Mouse (Mus musculus) urinary bladder, adult 18-20 months (tissue): ENCODE data around the gene Nup133.
A peak's percentile ranks its signal among the peaks of the same experiment; 100 is the strongest.
"Not testable (repeated sequence)": the region's sequence is repeated elsewhere in the genome, so short reads cannot be mapped to it uniquely, and the experiment has no call there.

Experiments used
- DNase-seq, 2 experiments: peaks; one replicate each; pipeline ENCODE4 v3.0.0; 2022; ENCODE audit warnings: low spot score in 2 of 2, mixed read lengths in 2 of 2

Gene Nup133

GRCm38 (mm10) chr8:123948942-123949685 is at the start of gene Nup133:
Nup133 (minus strand) TSS chr8:123949265.
- peak; percentile 98 to 99 for DNase-seq

DNA sequence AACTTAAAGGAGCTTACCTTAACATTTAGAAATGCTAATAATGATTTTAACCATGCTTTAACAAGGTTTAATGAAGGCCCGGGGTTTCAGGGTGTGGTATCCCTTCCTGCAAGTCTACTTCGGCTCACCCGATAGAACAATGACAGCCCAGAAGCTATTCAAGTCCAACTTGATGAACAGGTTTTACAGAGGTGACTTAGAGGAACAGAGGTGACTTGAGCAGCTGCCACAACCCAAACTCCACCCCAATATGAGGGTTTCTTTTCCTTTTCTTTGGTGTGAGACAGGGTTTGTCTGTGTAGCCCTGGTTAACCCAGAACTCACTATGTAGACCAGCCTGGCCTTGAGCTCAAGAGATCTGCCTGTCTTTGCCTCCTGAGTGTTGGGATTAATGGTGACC is 44.9 kb upstream of the Nup133 start:
- peak in 1 of 2 experiments; percentile 48 for DNase-seq

- no peak for DNase-seq
These were observed 44.5 kb upstream of the Nup133 start for GRCm38 (mm10) chr8:123993597-123993996.

- no peak for DNase-seq
These were observed 43.5 kb upstream of the Nup133 start for GRCm38 (mm10) chr8:123992587-123992986.

DNA sequence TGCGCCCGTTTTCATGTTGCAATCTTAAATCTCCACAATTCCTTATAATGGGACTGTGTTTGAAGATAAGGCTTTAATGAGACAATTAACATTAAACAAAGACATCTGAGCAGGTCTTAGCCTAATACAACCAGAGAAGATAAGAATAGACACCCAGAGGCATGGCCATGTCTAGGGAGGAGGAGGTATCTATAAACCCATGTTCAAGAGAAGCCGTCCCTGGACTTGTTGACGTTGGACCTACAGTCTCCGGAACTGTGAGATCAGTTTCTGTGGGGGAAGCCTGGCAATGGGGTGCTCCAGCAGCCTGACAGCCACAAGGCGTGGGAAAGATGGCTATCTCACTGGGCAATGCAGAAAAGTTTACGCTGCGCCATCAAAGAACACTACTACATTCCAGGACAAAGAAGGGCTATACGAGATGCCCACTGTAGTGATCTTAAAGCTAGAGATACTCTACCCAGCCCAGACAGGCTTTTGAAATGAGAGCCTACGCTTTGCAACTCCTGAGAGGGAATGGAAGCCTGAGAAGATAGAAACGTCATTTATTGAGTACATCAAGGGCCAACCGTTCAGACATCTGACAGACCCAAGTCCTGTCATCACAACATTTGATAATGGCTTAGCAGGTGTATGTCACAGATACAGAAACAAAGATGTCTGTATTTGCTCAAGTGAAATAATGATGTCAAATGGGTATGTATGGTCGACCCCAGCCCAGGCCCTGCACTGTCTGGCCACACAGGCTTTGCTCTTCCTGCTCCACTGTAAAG is 41.4 kb upstream of the Nup133 start:
- DNase-seq: no peak

DNA sequence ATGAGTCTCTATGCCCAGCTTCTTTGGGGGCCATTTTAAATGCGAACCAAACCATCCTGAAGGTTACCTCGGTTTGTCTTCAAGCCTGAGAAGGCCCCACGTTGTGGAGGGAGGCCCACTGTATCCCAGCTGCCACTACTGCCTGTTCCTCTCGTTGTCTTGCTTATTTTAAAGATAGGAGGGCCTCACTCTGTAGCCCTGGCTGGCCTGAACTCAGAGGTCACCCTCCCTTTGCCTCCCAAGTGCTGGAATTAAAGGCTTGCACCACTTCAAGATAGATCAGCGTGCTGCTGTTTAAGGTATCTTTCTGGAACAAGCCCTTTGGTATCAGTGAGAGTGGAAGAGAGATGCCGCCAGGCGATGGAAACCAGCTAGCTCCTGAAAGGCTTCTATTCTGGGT is 40.1 kb upstream of the Nup133 start:
- no peak for DNase-seq

DNA sequence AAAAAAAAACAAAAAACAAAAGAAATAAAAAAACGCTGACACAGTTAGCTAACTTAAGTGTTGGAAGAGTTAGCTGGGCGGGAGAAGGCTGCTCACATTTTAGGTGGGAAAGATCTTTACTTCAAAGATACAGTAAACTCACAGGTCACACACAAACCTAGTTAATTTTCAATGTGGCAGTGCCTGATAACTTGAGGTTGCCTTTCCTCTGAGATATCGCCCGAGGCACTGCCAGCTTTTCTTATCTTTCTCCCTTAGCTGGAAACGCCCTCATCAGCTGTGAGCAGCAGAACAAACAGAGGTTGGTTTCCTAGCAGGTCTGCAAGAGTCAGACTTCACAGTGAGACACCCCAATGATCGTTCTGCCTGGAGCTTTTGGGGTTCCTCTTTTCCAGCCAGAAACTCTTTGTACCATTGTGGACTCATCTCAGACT is 39.6 kb upstream of the Nup133 start:
- peak in 1 of 2 experiments; percentile 35 for DNase-seq

DNA sequence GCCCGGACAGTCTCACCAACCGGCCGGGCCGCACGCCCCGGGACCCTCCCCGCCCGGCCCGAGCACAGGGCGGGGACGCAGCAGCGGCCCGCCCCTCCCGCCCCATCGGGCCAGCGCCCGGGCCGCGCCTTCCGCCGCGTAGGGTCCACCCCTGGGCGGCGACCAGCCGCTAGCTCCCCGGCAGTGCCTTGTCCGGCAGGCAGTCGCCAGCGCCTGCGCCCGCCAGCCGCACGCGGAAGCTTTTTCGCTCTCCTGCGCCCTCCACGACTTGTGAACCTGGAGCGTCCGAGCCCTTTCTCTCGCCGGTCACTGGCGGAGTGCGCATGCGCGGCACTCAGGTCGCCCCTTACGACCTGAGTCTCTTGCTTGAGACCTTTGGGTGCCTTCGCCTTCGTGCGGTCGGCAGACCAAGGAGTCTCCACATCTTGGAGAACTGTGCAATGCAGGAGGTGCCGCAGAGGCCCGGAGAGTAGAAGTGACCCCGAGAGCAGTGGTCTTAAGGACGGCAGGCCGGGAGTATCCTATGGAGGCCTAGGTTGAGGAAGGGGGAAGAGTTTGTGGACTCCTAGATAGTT is 33.8 kb upstream of the Nup133 start, which contains the start of gene Abcb10:
Gene Abcb10 (minus strand): TSS at position 297 of the 575 bp plus-strand sequence.
- DNase-seq: peak; percentile 77 to 89

- DNase-seq: peak in 1 of 2 experiments; percentile 69
These were observed 33.3 kb upstream of the Nup133 start for GRCm38 (mm10) chr8:123982291-123982793.

GRCm38 (mm10) chr8:123981674-123982073 is 32.6 kb upstream of the Nup133 start:
- DNase-seq: no peak

GRCm38 (mm10) chr8:123980239-123980638 is 31.2 kb upstream of the Nup133 start:
- no peak for DNase-seq

GRCm38 (mm10) chr8:123978926-123979325 is 29.9 kb upstream of the Nup133 start:
- no peak for DNase-seq

- DNase-seq: no peak
These were observed 29.2 kb upstream of the Nup133 start for GRCm38 (mm10) chr8:123978166-123978838.

DNA sequence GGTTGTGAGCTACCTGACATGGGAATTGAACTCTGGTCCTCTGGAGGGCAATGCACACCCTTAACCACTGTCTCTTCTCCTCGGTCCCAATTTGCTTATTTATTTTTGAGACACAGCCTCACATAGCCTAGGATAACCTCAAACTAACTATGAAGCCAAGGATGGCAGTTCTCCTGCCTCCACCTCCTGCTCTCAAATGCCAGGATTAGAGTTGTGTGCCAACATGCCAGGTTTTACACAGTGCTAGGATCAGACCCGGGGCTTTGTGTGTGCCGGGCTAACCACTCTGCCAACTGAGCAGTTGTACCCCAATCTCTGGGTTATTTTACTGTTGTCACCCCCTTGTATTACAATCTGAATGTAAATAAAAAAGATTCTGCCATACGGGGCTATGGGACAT is 28.4 kb upstream of the Nup133 start:
- DNase-seq: no peak

DNA sequence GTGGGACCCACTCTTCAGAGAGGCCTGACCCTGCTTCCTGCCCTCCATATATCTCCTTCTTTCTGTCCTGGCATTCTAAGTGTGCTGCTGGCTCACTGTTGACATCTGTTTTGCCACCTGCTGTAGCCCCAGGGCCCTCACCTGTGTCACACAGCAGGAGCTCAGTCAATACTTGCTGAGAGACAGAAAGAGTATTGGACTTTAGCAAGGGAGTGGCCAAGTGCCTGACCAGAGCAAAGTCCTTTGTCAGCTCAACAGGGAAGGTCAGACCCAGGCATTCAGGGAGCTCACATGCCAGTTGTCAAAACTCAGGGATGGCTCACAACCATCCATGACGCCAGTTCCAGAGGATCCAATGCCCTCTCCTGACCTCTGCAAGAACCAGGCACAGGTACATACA is 24.4 kb upstream of the Nup133 start:
- DNase-seq: no peak

DNA sequence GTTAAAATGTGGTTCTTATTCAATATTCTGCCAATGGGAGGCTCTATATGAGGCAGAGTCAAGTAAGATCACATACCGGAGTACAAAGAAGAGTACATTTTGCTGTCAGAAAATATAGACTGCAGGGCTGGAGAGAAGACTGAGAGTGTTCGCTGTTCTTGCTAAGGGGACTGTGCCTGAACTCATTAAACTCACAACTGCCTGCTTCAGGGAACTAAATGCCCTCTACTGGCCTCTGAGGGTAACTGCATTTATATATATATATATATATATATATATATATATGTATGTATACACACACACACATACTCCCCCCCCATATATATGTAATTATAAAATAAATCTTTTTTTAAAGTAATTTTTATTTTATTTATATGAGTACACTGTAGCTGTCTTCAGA is 17.8 kb upstream of the Nup133 start:
- DNase-seq: no peak

DNA sequence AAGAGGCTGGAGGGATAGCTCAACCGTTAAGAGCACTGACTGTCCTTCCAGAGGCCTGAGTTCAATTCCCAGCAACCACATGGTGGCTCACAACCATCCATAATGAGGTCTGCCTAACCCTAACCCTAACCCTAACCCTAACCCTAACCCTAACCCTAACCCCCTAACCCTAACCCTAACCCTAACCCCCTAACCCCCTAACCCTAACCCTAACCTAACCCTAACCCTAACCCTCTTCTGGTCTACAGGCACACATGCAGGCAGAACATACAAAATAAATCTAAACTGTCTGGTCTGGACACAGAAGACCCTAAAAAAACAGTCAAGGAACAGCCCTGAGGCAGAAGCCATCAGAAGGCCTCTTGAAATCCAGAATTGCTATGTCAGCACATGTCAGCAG is 12.3 kb upstream of the Nup133 start:
- no peak for DNase-seq

GRCm38 (mm10) chr8:123960556-123960955 is 11.5 kb upstream of the Nup133 start:
- not testable (repeated sequence) for DNase-seq

DNA sequence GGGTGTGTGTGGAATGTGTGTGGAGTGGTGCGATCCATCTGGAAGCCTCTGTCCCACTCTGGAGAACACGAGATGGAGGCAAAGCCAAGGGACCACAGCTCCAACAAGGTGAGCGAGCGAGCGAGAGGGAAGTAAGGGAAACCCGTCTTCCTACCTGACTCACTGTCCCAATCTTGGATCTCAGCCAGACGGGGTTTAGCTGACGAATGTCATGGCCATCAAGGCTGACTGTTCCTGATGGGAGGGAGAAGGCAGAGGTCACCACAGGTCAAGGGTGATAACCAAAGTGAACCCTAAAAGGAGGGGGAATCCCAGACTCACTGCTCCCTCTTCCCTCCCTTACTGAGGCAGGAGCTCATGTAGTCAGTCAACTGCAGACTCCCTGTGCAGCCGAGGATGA is 11.0 kb upstream of the Nup133 start:
- DNase-seq: no peak

GRCm38 (mm10) chr8:123959473-123959872 is 10.4 kb upstream of the Nup133 start:
- no peak for DNase-seq

DNA sequence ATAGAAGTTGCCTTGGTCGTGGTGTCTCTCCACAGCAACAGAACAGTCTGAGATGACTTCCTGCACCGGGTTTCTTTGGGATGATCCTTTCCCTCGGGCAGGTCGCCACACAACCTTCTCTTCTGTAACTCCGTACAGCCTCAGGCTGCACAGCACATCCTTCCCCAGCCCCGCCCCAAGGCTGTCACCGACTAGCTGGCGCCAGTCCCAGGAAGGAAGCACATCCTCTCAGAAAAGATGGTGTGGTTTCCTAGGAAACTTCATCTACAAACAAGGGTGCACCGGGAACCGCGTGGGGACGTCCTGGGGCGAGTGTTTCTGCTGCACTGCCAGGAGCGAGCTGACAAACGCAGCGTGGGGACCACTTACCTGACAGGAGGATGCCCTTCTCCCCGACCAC is 9.1 kb upstream of the Nup133 start:
- DNase-seq: no peak

DNA sequence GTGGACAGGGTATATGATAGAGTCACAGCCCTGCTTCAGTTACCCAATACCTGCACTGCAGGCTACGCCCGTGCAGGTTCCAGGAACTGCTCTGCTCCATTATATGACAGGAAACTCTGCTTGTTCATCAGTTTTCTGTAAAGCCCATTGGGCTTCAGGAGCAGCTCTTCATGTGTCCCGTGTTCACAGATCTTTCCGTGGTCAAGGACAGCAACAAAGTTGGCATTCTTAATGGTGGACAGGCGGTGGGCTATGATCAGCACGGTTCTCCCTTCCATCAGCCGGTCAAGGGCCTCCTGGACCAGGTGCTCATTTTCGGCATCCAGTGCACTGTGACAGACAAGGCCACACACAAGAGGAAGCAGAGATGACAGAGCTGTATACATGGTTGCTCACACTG is 5.2 kb upstream of the Nup133 start:
- DNase-seq: no peak
